Mouse (Mus musculus) forelimb bud, embryonic 11.5 days (tissue): ENCODE results near the gene Ccz1.
A peak's percentile ranks its signal among the peaks of the same experiment; 100 is the strongest.

ENCODE experiments used
- DNase-seq: peaks from one replicate; pipeline ENCODE4 v3.0.0-alpha.2; 2012; ENCODE audit warnings: low read depth, low spot score

Ccz1 gene

GRCm38 (mm10) chr5:143993849-143994248 lies 20.8 kb downstream of the Ccz1 start:
- no peak for DNase-seq

- no peak for DNase-seq
Observed at GRCm38 (mm10) chr5:143993260-143993659, 21.4 kb downstream of the Ccz1 start.

GRCm38 (mm10) chr5:143992661-143993060 lies 22.0 kb downstream of the Ccz1 start:
- DNase-seq = no peak

- DNase-seq = no peak
Observed at GRCm38 (mm10) chr5:143990086-143990485, 24.6 kb downstream of the Ccz1 start.

- DNase-seq = no peak
Observed at GRCm38 (mm10) chr5:143989046-143989445, 25.6 kb downstream of the Ccz1 start.

GRCm38 (mm10) chr5:143987596-143987995 lies 27.1 kb downstream of the Ccz1 start:
- no peak for DNase-seq

GRCm38 (mm10) chr5:143985381-143985780 lies 29.3 kb downstream of the Ccz1 start:
- DNase-seq = no peak

- DNase-seq = no peak
Observed at GRCm38 (mm10) chr5:143982361-143982760, 32.3 kb downstream of the Ccz1 start.

GRCm38 (mm10) chr5:143980858-143981257 lies 33.8 kb downstream of the Ccz1 start:
- peak; percentile 43 for DNase-seq

GRCm38 (mm10) chr5:143976726-143977431 lies 37.8 kb downstream of the Ccz1 start:
- no peak for DNase-seq

GRCm38 (mm10) chr5:143976232-143976631 lies 38.4 kb downstream of the Ccz1 start:
- DNase-seq = no peak

GRCm38 (mm10) chr5:143975631-143975933 lies 39.1 kb downstream of the Ccz1 start:
- no peak for DNase-seq

GRCm38 (mm10) chr5:143974931-143975630 lies 39.6 kb downstream of the Ccz1 start:
- DNase-seq = peak; percentile 80

GRCm38 (mm10) chr5:143972628-143973027 lies 42.0 kb downstream of the Ccz1 start:
- no peak for DNase-seq

GRCm38 (mm10) chr5:143966671-143967070 lies 48.0 kb downstream of the Ccz1 start:
- DNase-seq = no peak

- DNase-seq = no peak
Observed at GRCm38 (mm10) chr5:143965586-143966345, 48.9 kb downstream of the Ccz1 start.

GRCm38 (mm10) chr5:143961176-143961575 lies 53.5 kb downstream of the Ccz1 start:
- no peak for DNase-seq

- DNase-seq = no peak
Observed at GRCm38 (mm10) chr5:143959551-143959950, 55.1 kb downstream of the Ccz1 start.

- no peak for DNase-seq
Observed at GRCm38 (mm10) chr5:143957101-143957500, 57.6 kb downstream of the Ccz1 start.

- no peak for DNase-seq
Observed at GRCm38 (mm10) chr5:143950016-143950415, 64.7 kb downstream of the Ccz1 start.

GRCm38 (mm10) chr5:143948361-143948760 lies 66.3 kb downstream of the Ccz1 start:
- no peak for DNase-seq

GRCm38 (mm10) chr5:143943231-143944125 lies 71.2 kb downstream of the Ccz1 start:
- no peak for DNase-seq
